Mouse (Mus musculus) heart, embryonic 14.5 days (tissue): ENCODE measurements around the gene Ino80. TPM values are rescaled to one million over a fixed set of nuclear protein-coding genes. Genes with fewer than 3 reads are reported as not detected.

ENCODE experiments used
- ATAC-seq: fragments of 200-750 bp; cut with Nextera tagmentation; 2 replicates; pipeline ENCODE4 v1.8.0; 2017; ENCODE audit warnings: low read depth, moderate TSS enrichment; ENCODE audit not compliant: insufficient number of reproducible peaks, insufficient read depth, low FRiP score
- H3K27ac ChIP-seq, 2 experiments: fragments of 200-500 bp in 1 of 2; fragments of 300-500 bp in 1 of 2; sonication (generic) in 1 of 2; replicated peaks in 1 of 2; 2 replicates each; pipeline ENCODE4 v1.5.1; 2012 to 2014; ENCODE audit warnings: low read depth in 2 of 2, low read length in 2 of 2, control low read depth in 1 of 2, mild to moderate bottlenecking in 1 of 2, mixed read lengths in 1 of 2; ENCODE audit not compliant: control insufficient read depth in 1 of 2, insufficient read depth in 1 of 2
- H3K27me3 ChIP-seq: fragments of 300-500 bp; sonication (generic); 2 replicates; pipeline ENCODE4 v1.6.1; 2014; ENCODE audit warnings: mild to moderate bottlenecking, low read length, control low read depth; ENCODE audit not compliant: control insufficient read depth, insufficient read depth
- H3K36me3 ChIP-seq: fragments of 300-500 bp; sonication (generic); 2 replicates; pipeline ENCODE4 v1.6.1; 2014; ENCODE audit warnings: mild to moderate bottlenecking, control low read depth, low read length, mixed read lengths; ENCODE audit not compliant: control insufficient read depth, insufficient read depth
- H3K4me1 ChIP-seq, 2 experiments: fragments of 200-500 bp in 1 of 2; fragments of 300-500 bp in 1 of 2; sonication (generic) in 1 of 2; 2 replicates each; pipeline ENCODE4 v1.6.1; 2012 to 2014; ENCODE audit warnings: low read length in 2 of 2, control low read depth in 1 of 2, mixed read lengths in 1 of 2; ENCODE audit not compliant: control insufficient read depth in 2 of 2, insufficient read depth in 2 of 2
- H3K4me2 ChIP-seq: fragments of 300-500 bp; sonication (generic); 2 replicates; pipeline ENCODE4 v1.6.1; 2014; ENCODE audit warnings: mild to moderate bottlenecking, low read length
- H3K4me3 ChIP-seq, 2 experiments: fragments of 200-500 bp in 1 of 2; fragments of 300-500 bp in 1 of 2; sonication (generic) in 1 of 2; 2 replicates each; pipeline ENCODE4 v1.5.1; 2012 to 2014; ENCODE audit warnings: low read length in 2 of 2, mild to moderate bottlenecking in 2 of 2, control low read depth in 1 of 2, low read depth in 1 of 2, moderate library complexity in 1 of 2; ENCODE audit not compliant: control insufficient read depth in 1 of 2, insufficient read depth in 1 of 2
- H3K9ac ChIP-seq: fragments of 300-500 bp; sonication (generic); 2 replicates; pipeline ENCODE4 v1.6.1; 2014; ENCODE audit warnings: mild to moderate bottlenecking, low read length
- H3K9me3 ChIP-seq: fragments of 300-500 bp; sonication (generic); 2 replicates; pipeline ENCODE4 v1.6.1; 2016; ENCODE audit warnings: low read length, control low read depth; ENCODE audit not compliant: control insufficient read depth
- WGBS: fragments of 180-500 bp; shearing (Covaris S2); extraction: QIAGEN DNeasy Blood & Tissue Kit; methylation state at CpG from one replicate; pipeline ENCODE4 v1.1.7; 2014; 5-methylcytosine and 5-hydroxymethylcytosine counted together
- polyA plus RNA-seq: library from polyadenylated mRNA; unstranded; fragments of >200 nt; fragmentation: Nextera tagmentation; extraction: Ambion mirVana; gene quantifications from 2 replicates; pipeline ENCODE4 v1.2.1, GENCODE M21; 2014

Gene Ino80
- polyA plus RNA-seq, 1 experiment from 2014 or later: 3.7 TPM

- no peaks in the 10 kb centered on the region for H3K27me3 ChIP-seq
- no peaks in the 10 kb centered on the region for H3K9me3 ChIP-seq
- peaks cover 76% of the 10 kb centered on the region for H3K36me3 ChIP-seq
- no peak overlapping the region for H3K4me3 ChIP-seq
- H3K27ac ChIP-seq: no peak overlapping the region
- H3K4me1 ChIP-seq: no peaks in the 10 kb centered on the region
- no peak overlapping the region for H3K4me2 ChIP-seq
- no peak overlapping the region for H3K9ac ChIP-seq
- 92% methylated on average over 3 of the region's 3 CpGs for WGBS
- no peak for ATAC-seq
Measured at GRCm38 (mm10) chr2:119454558-119454957, 22.9 kb downstream of the Ino80 start.

GRCm38 (mm10) chr2:119436988-119437387, 40.5 kb downstream of the Ino80 start:
- Histone ChIP-seq H3K27ac (no peak overlapping the region), H3K9ac (no peak overlapping the region), H3K4me3 (no peak overlapping the region), H3K4me1 (no peaks in the 10 kb centered on the region), H3K27me3 (no peaks in the 10 kb centered on the region), H3K4me2 (no peak overlapping the region), H3K9me3 (no peaks in the 10 kb centered on the region), H3K36me3 (peaks cover 84% of the 10 kb centered on the region)
- no peak for ATAC-seq
- WGBS: 89% methylated on average over 1 of the region's 1 CpGs

GRCm38 (mm10) chr2:119436467-119436866, 41.0 kb downstream of the Ino80 start:
- peaks cover 84% of the 10 kb centered on the region for H3K36me3 ChIP-seq
- no peak overlapping the region for H3K4me2 ChIP-seq
- no peaks in the 10 kb centered on the region for H3K27me3 ChIP-seq
- no peak overlapping the region for H3K27ac ChIP-seq
- no peak overlapping the region for H3K9ac ChIP-seq
- no peak overlapping the region for H3K4me3 ChIP-seq
- 93% methylated on average over 4 of the region's 4 CpGs for WGBS
- H3K9me3 ChIP-seq: no peaks in the 10 kb centered on the region
- no peaks in the 10 kb centered on the region for H3K4me1 ChIP-seq
- no peak for ATAC-seq

- WGBS: 59% methylated on average over 1 of the region's 1 CpGs
- no peaks in the 10 kb centered on the region for H3K27me3 ChIP-seq
Measured at GRCm38 (mm10) chr2:119413819-119414218, 63.7 kb downstream of the Ino80 start.

GRCm38 (mm10) chr2:119411674-119412073, 65.8 kb downstream of the Ino80 start:
- peaks cover 82% of the 10 kb centered on the region for H3K36me3 ChIP-seq
- 65% methylated on average over 2 of the region's 2 CpGs for WGBS
- H3K27ac ChIP-seq: peak overlapping the region in 1 of 2 experiments; percentile 70; a peak in 2 of 4 replicates
- H3K4me2 ChIP-seq: no peak overlapping the region
- no peaks in the 10 kb centered on the region for H3K9me3 ChIP-seq
- no peaks in the 10 kb centered on the region for H3K27me3 ChIP-seq
- H3K9ac ChIP-seq: no peak overlapping the region
- no peak overlapping the region for H3K4me3 ChIP-seq
- no peak for ATAC-seq
- H3K4me1 ChIP-seq: peaks cover 0 to 5% of the 10 kb centered on the region in 2 experiments; a peak in 1 of 4 replicates

More at GRCm38 (mm10) chr2:119413819-119414218, 63.7 kb downstream of the Ino80 start:
- ATAC-seq: no peak
- Histone ChIP-seq H3K4me1 (no peaks in the 10 kb centered on the region), H3K4me2 (no peak overlapping the region), H3K9me3 (no peaks in the 10 kb centered on the region), H3K4me3 (no peak overlapping the region), H3K36me3 (peaks cover 86% of the 10 kb centered on the region), H3K27ac (no peak overlapping the region), H3K9ac (no peak overlapping the region)

GRCm38 (mm10) chr2:119411016-119411415, 66.5 kb downstream of the Ino80 start:
- 75% methylated on average over 5 of the region's 5 CpGs for whole genome bisulfite sequencing
- no peak overlapping the region for H3K9ac ChIP-seq
- H3K4me2 ChIP-seq: no peak overlapping the region
- no peaks in the 10 kb centered on the region for H3K27me3 ChIP-seq
- peaks cover 83% of the 10 kb centered on the region for H3K36me3 ChIP-seq
- no peak overlapping the region for H3K4me3 ChIP-seq
- H3K27ac ChIP-seq: peak overlapping the region; percentile 70 to 75
- no peaks in the 10 kb centered on the region for H3K9me3 ChIP-seq
- ATAC-seq: no peak
- H3K4me1 ChIP-seq: peaks cover 0 to 5% of the 10 kb centered on the region in 2 experiments; a peak in 1 of 4 replicates

GRCm38 (mm10) chr2:119408733-119409132, 68.8 kb downstream of the Ino80 start:
- H3K4me3 ChIP-seq: no peak overlapping the region
- H3K9ac ChIP-seq: no peak overlapping the region
- H3K27ac ChIP-seq: peak overlapping the region; percentile 79 to 80
- H3K4me1 ChIP-seq: peaks cover 0 to 5% of the 10 kb centered on the region in 2 experiments; a peak in 1 of 4 replicates
- H3K9me3 ChIP-seq: no peaks in the 10 kb centered on the region
- H3K36me3 ChIP-seq: peaks cover 85% of the 10 kb centered on the region
- no peaks in the 10 kb centered on the region for H3K27me3 ChIP-seq
- ATAC-seq: no peak
- no peak overlapping the region for H3K4me2 ChIP-seq

GRCm38 (mm10) chr2:119408278-119408677, 69.2 kb downstream of the Ino80 start:
- Histone ChIP-seq H3K36me3 (peaks cover 85% of the 10 kb centered on the region), H3K27ac (peak overlapping the region; percentile 79 to 80), H3K9me3 (no peaks in the 10 kb centered on the region), H3K27me3 (no peaks in the 10 kb centered on the region), H3K9ac (no peak overlapping the region), H3K4me3 (no peak overlapping the region), H3K4me1 (peaks cover 0 to 5% of the 10 kb centered on the region in 2 experiments; a peak in 1 of 4 replicates), H3K4me2 (no peak overlapping the region)
- 62% methylated on average over 8 of the region's 8 CpGs for WGBS
- ATAC-seq: no peak
